Mouse (Mus musculus): ENCODE measurements around the gene Gm867. TPM values are rescaled to one million over a fixed set of nuclear protein-coding genes. Genes with fewer than 3 reads are reported as not detected.

Gm867 gene
- polyA plus RNA-seq, 1 experiment = 1.3 TPM

GRCm38 (mm10) chr10:75897373-75897772 lies 43.1 kb downstream of the Gm867 start:
- no peak for TF ChIP-seq POLR2A (IDR thresholded peaks at IDR 0.05; ENCODE audit: control insufficient read depth, low read depth, low read length)
- peak; percentile 39; the same call in 1 of the 2 replicates for TF ChIP-seq CTCF (IDR thresholded peaks at IDR 0.05; ENCODE audit: control insufficient read depth, insufficient read depth, insufficient replicate concordance, low read depth, low read length)
- Histone ChIP-seq H3K27me3 (ENCODE audit: control insufficient read depth, insufficient read depth, low read length) (no peaks in the 10 kb centered on the region), H3K27ac (ENCODE audit: control insufficient read depth, insufficient read depth, low read depth, low read length) (no peak overlapping the region), H3K4me3 (ENCODE audit: control insufficient read depth, low read depth, low read length) (no peak overlapping the region), H3K36me3 (ENCODE audit: control insufficient read depth, insufficient read depth, low read length) (no peaks in the 10 kb centered on the region), H3K4me1 (ENCODE audit: control insufficient read depth, insufficient read depth, low read length) (peaks cover 18% of the 10 kb centered on the region)

GRCm38 (mm10) chr10:75896208-75896607 lies 44.3 kb downstream of the Gm867 start:
- Histone ChIP-seq H3K27ac (ENCODE audit: control insufficient read depth, insufficient read depth, low read depth, low read length) (no peak overlapping the region), H3K4me1 (ENCODE audit: control insufficient read depth, insufficient read depth, low read length) (peaks cover 18% of the 10 kb centered on the region), H3K36me3 (ENCODE audit: control insufficient read depth, insufficient read depth, low read length) (no peaks in the 10 kb centered on the region), H3K4me3 (ENCODE audit: control insufficient read depth, low read depth, low read length) (no peak overlapping the region), H3K27me3 (ENCODE audit: control insufficient read depth, insufficient read depth, low read length) (no peaks in the 10 kb centered on the region)
- TF ChIP-seq POLR2A (IDR thresholded peaks at IDR 0.05; ENCODE audit: control insufficient read depth, low read depth, low read length) (no peak), CTCF (IDR thresholded peaks at IDR 0.05; ENCODE audit: control insufficient read depth, insufficient read depth, insufficient replicate concordance, low read depth, low read length) (no peak)

- Histone ChIP-seq H3K27ac (ENCODE audit: control insufficient read depth, insufficient read depth, low read depth, low read length) (no peak overlapping the region), H3K4me3 (ENCODE audit: control insufficient read depth, low read depth, low read length) (no peak overlapping the region), H3K4me1 (ENCODE audit: control insufficient read depth, insufficient read depth, low read length) (peaks cover 18% of the 10 kb centered on the region), H3K27me3 (ENCODE audit: control insufficient read depth, insufficient read depth, low read length) (no peaks in the 10 kb centered on the region), H3K36me3 (ENCODE audit: control insufficient read depth, insufficient read depth, low read length) (no peaks in the 10 kb centered on the region)
- TF ChIP-seq CTCF (IDR thresholded peaks at IDR 0.05; ENCODE audit: control insufficient read depth, insufficient read depth, insufficient replicate concordance, low read depth, low read length) (no peak), POLR2A (IDR thresholded peaks at IDR 0.05; ENCODE audit: control insufficient read depth, low read depth, low read length) (no peak)
Measured at GRCm38 (mm10) chr10:75895730-75896129, 44.7 kb downstream of the Gm867 start.

GRCm38 (mm10) chr10:75894601-75895000 lies 45.9 kb downstream of the Gm867 start:
- Histone ChIP-seq H3K4me1 (ENCODE audit: control insufficient read depth, insufficient read depth, low read length) (peaks cover 18% of the 10 kb centered on the region), H3K36me3 (ENCODE audit: control insufficient read depth, insufficient read depth, low read length) (no peaks in the 10 kb centered on the region), H3K27me3 (ENCODE audit: control insufficient read depth, insufficient read depth, low read length) (no peaks in the 10 kb centered on the region), H3K4me3 (ENCODE audit: control insufficient read depth, low read depth, low read length) (peak overlapping the region; percentile 90), H3K27ac (ENCODE audit: control insufficient read depth, insufficient read depth, low read depth, low read length) (peak overlapping the region; percentile 52)
- TF ChIP-seq POLR2A (IDR thresholded peaks at IDR 0.05; ENCODE audit: control insufficient read depth, low read depth, low read length) (no peak), CTCF (IDR thresholded peaks at IDR 0.05; ENCODE audit: control insufficient read depth, insufficient read depth, insufficient replicate concordance, low read depth, low read length) (no peak)

GRCm38 (mm10) chr10:75893089-75893750 lies 47.3 kb downstream of the Gm867 start, which contains the start of gene Derl3:
Gene Derl3, plus strand, starts transcription at chr10:75893413.
- Histone ChIP-seq H3K27me3 (ENCODE audit: control insufficient read depth, insufficient read depth, low read length) (no peaks in the 10 kb centered on the region), H3K4me1 (ENCODE audit: control insufficient read depth, insufficient read depth, low read length) (peaks cover 9% of the 10 kb centered on the region), H3K36me3 (ENCODE audit: control insufficient read depth, insufficient read depth, low read length) (no peaks in the 10 kb centered on the region), H3K27ac (ENCODE audit: control insufficient read depth, insufficient read depth, low read depth, low read length) (peak within 1 kb of the TSS; percentile 75), H3K4me3 (ENCODE audit: control insufficient read depth, low read depth, low read length) (peak within 1 kb of the TSS; percentile 90)
- TF ChIP-seq POLR2A (IDR thresholded peaks at IDR 0.05; ENCODE audit: control insufficient read depth, low read depth, low read length) = peak; percentile 48; the same call in 1 of the 2 replicates
- no peak for TF ChIP-seq CTCF (IDR thresholded peaks at IDR 0.05; ENCODE audit: control insufficient read depth, insufficient read depth, insufficient replicate concordance, low read depth, low read length)

GRCm38 (mm10) chr10:75889406-75890153 lies 50.9 kb downstream of the Gm867 start:
- no peaks in the 10 kb centered on the region for H3K36me3 ChIP-seq (ENCODE audit: control insufficient read depth, insufficient read depth, low read length)
- no peak overlapping the region for H3K27ac ChIP-seq (ENCODE audit: control insufficient read depth, insufficient read depth, low read depth, low read length)
- H3K27me3 ChIP-seq (ENCODE audit: control insufficient read depth, insufficient read depth, low read length) = no peaks in the 10 kb centered on the region
- no peak overlapping the region for H3K4me3 ChIP-seq (ENCODE audit: control insufficient read depth, low read depth, low read length)
- TF ChIP-seq CTCF (IDR thresholded peaks at IDR 0.05; ENCODE audit: control insufficient read depth, insufficient read depth, insufficient replicate concordance, low read depth, low read length) = no peak
- TF ChIP-seq POLR2A (IDR thresholded peaks at IDR 0.05; ENCODE audit: control insufficient read depth, low read depth, low read length) = no peak
- peaks cover 8% of the 10 kb centered on the region for H3K4me1 ChIP-seq (ENCODE audit: control insufficient read depth, insufficient read depth, low read length)

Other genes with a start within 250 kb of the Gm867 start
- 19.7 and 20.0 TPM in 2 replicates for gene Cabin1, start 176.3 kb downstream of the Gm867 start, polyA plus RNA-seq (2012; rRNA removed)
- 310 and 393 TPM in 2 replicates for gene Ddt, start 167.3 kb downstream of the Gm867 start, polyA plus RNA-seq (2012; rRNA removed)
- gene Gm20441, start 159.7 kb downstream of the Gm867 start, polyA plus RNA-seq (2012; rRNA removed) = 0.19 TPM in 1 of 2 replicates, not detected in the other
- gene Gstt3, start 159.3 kb downstream of the Gm867 start, polyA plus RNA-seq (2012; rRNA removed) = 40.0 and 41.9 TPM in 2 replicates
- gene Gstt1, start 142.1 kb downstream of the Gm867 start, polyA plus RNA-seq (2012; rRNA removed) = 7.0 and 8.9 TPM in 2 replicates
- 500 and 561 TPM in 2 replicates for gene Gstt4, start 118.1 kb downstream of the Gm867 start, polyA plus RNA-seq (2012; rRNA removed)
- 159 and 168 TPM in 2 replicates for gene Gstt2, start 103.2 kb downstream of the Gm867 start, polyA plus RNA-seq (2012; rRNA removed)
- gene Mif, start 80.4 kb downstream of the Gm867 start, polyA plus RNA-seq (2012; rRNA removed) = 261 and 275 TPM in 2 replicates
- gene Derl3, start 47.3 kb downstream of the Gm867 start, polyA plus RNA-seq (2012; rRNA removed) = 120 and 145 TPM in 2 replicates
- 41.7 and 43.9 TPM in 2 replicates for gene Smarcb1, start 19.1 kb downstream of the Gm867 start, polyA plus RNA-seq (2012; rRNA removed)
- gene Chchd10, start 7.5 kb downstream of the Gm867 start, polyA plus RNA-seq (2012; rRNA removed) = 64.5 and 78.9 TPM in 2 replicates
- 6.9 and 7.5 TPM in 2 replicates for gene Mmp11, start 4.2 kb downstream of the Gm867 start, polyA plus RNA-seq (2012; rRNA removed)
- 1.2 and 2.3 TPM in 2 replicates for gene Vpreb3, start 2.4 kb upstream of the Gm867 start, polyA plus RNA-seq (2012; rRNA removed)
- 20.6 and 22.2 TPM in 2 replicates for gene Gm5134, start 13.8 kb upstream of the Gm867 start, polyA plus RNA-seq (2012; rRNA removed)
- gene Zfp280b, start 92.0 kb upstream of the Gm867 start, polyA plus RNA-seq (2012; rRNA removed) = 3.8 and 4.9 TPM in 2 replicates
- 4.8 and 5.5 TPM in 2 replicates for gene Slc5a4b, start 170.3 kb upstream of the Gm867 start, polyA plus RNA-seq (2012; rRNA removed)
- gene Slc5a4a, start 206.8 kb upstream of the Gm867 start, polyA plus RNA-seq (2012; rRNA removed) = 0.37 and 0.53 TPM in 2 replicates

All from testis, adult 2 months (tissue).